Mouse (Mus musculus) small intestine, adult 2 months (tissue): ENCODE results near the gene Tead4.

Experiments used
- CTCF ChIP-seq: fragments of 200-500 bp; IDR thresholded peaks from 2 replicates; pipeline ENCODE4 v1.5.1; 2012; ENCODE audit warnings: low read depth, mild to moderate bottlenecking, control low read depth, inconsistent platforms, low read length, moderate library complexity, mixed read lengths; ENCODE audit not compliant: insufficient replicate concordance, insufficient read length; ENCODE audit errors: extremely low read depth
- POLR2A ChIP-seq: fragments of 200-500 bp; IDR thresholded peaks from 2 replicates; pipeline ENCODE4 v1.6.1; 2012; ENCODE audit warnings: low read depth, mild to moderate bottlenecking, control low read depth, inconsistent platforms, low read length, moderate library complexity

DNA sequence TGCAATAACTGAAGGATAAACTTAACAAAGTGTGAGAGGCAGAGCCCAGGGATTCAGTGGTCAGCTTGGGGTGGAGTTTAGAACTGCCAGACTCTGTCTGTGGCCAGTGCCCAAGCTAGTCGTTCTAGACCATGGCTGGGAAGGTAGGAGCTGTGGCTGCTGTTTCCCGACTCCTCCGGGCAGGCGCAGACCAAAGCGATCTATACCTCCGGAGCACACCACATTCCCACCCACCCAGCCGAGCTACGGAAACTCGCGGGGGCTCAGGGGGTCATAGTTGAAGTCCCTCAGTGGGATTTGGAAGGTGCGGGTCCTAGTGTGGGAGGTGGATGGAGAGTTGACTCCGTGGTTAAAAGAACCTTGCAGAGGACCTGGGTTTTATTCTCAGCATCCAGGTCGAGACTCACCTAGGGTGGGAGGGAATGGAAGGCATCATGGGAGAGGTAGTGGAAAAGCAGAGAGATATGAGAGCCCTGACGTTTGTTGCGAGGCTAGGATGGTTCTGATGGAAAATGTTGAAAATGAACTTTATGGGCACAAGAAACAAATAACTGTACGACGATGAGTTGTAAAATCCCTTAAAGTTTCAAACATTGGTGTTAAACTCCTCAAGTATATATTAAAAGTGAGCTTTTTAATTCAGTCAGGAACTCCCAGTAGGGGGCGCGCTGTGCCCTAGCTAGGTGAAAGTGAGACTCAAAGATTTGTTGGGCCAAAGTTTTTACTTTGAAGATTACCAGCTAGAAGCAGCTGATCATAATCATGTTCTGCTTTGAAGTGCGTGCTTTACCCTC lies 99.6 kb downstream of the Tead4 start:
- TF ChIP-seq POLR2A (no peak), CTCF (0 out of 2 replicates have a peak, but pooled peaks have one; percentile 11)
